Mouse (Mus musculus) limb, embryonic 15.5 days (tissue): ENCODE measurements around the gene Pxdn. TPM values are rescaled to one million over a fixed set of nuclear protein-coding genes. Genes with fewer than 3 reads are reported as not detected.
A peak's percentile ranks its signal among the peaks of the same experiment; 100 is the strongest.

Experiments
- ATAC-seq: fragments of 200-750 bp; cut with Nextera tagmentation; 2 replicates; pipeline ENCODE4 v1.8.0; 2017; ENCODE audit warnings: low read depth, moderate TSS enrichment; ENCODE audit not compliant: insufficient number of reproducible peaks, low FRiP score, low TSS enrichment
- H3K27ac ChIP-seq: fragments of 300-500 bp; sonication (generic); 2 replicates; pipeline ENCODE4 v1.5.1; 2015; ENCODE audit warnings: moderate library complexity, mild to moderate bottlenecking, inconsistent platforms
- H3K27me3 ChIP-seq: fragments of 300-500 bp; sonication (generic); 2 replicates; pipeline ENCODE4 v1.6.1; 2015; ENCODE audit warnings: inconsistent platforms
- H3K36me3 ChIP-seq: fragments of 300-500 bp; sonication (generic); 2 replicates; pipeline ENCODE4 v1.6.1; 2015; ENCODE audit warnings: inconsistent platforms
- H3K4me1 ChIP-seq: fragments of 300-500 bp; sonication (generic); 2 replicates; pipeline ENCODE4 v1.6.1; 2015; ENCODE audit warnings: inconsistent platforms
- H3K4me2 ChIP-seq: fragments of 300-500 bp; sonication (generic); 2 replicates; pipeline ENCODE4 v1.6.1; 2015; ENCODE audit warnings: mild to moderate bottlenecking, inconsistent platforms
- H3K4me3 ChIP-seq: fragments of 300-500 bp; sonication (generic); 2 replicates; pipeline ENCODE4 v1.5.1; 2015; ENCODE audit warnings: mild to moderate bottlenecking, inconsistent platforms
- H3K9ac ChIP-seq: fragments of 300-500 bp; sonication (generic); 2 replicates; pipeline ENCODE4 v1.6.1; 2015; ENCODE audit warnings: inconsistent platforms
- H3K9me3 ChIP-seq: fragments of 300-500 bp; sonication (generic); 2 replicates; pipeline ENCODE4 v1.6.1; 2016; ENCODE audit warnings: inconsistent platforms
- WGBS: fragments of 180-500 bp; shearing (Covaris S2); methylation state at CpG from one replicate; pipeline ENCODE4 v1.1.7; 2015; 5-methylcytosine and 5-hydroxymethylcytosine counted together
- polyA plus RNA-seq: library from polyadenylated mRNA; unstranded; fragments of >200 nt; fragmentation: Nextera tagmentation; extraction: Ambion mirVana; gene quantifications from 2 replicates; pipeline ENCODE4 v1.2.1, GENCODE M21; 2015

Gene Pxdn
- polyA plus RNA-seq, 1 experiment from 2014 or later: 110 TPM

GRCm38 (mm10) chr12:30029111-30029510 lies 91.7 kb downstream of the Pxdn start:
- Histone ChIP-seq H3K27ac (no peak overlapping the region), H3K27me3 (no peaks in the 10 kb centered on the region), H3K9me3 (no peaks in the 10 kb centered on the region), H3K4me3 (no peak overlapping the region), H3K4me2 (no peak overlapping the region), H3K4me1 (no peaks in the 10 kb centered on the region), H3K9ac (no peak overlapping the region), H3K36me3 (no peaks in the 10 kb centered on the region)
- 84% methylated on average over 1 of the region's 1 CpGs for WGBS
- no peak for ATAC-seq

GRCm38 (mm10) chr12:30030571-30030970 lies 93.2 kb downstream of the Pxdn start:
- H3K4me2 ChIP-seq: no peak overlapping the region
- H3K9me3 ChIP-seq: no peaks in the 10 kb centered on the region
- WGBS: 53% methylated on average over 5 of the region's 5 CpGs
- H3K4me3 ChIP-seq: no peak overlapping the region
- H3K9ac ChIP-seq: no peak overlapping the region
- H3K27ac ChIP-seq: no peak overlapping the region
- H3K36me3 ChIP-seq: no peaks in the 10 kb centered on the region
- ATAC-seq: no peak
- H3K4me1 ChIP-seq: no peaks in the 10 kb centered on the region
- no peaks in the 10 kb centered on the region for H3K27me3 ChIP-seq

GRCm38 (mm10) chr12:30034681-30035080 lies 97.3 kb downstream of the Pxdn start:
- Histone ChIP-seq H3K27me3 (no peaks in the 10 kb centered on the region), H3K4me1 (peaks cover 9% of the 10 kb centered on the region), H3K9ac (no peak overlapping the region), H3K27ac (no peak overlapping the region), H3K36me3 (no peaks in the 10 kb centered on the region), H3K4me2 (no peak overlapping the region), H3K4me3 (no peak overlapping the region), H3K9me3 (no peaks in the 10 kb centered on the region)
- ATAC-seq: no peak
- WGBS: 64% methylated on average over 5 of the region's 5 CpGs

GRCm38 (mm10) chr12:30035406-30035805 lies 98.0 kb downstream of the Pxdn start:
- ATAC-seq: no peak
- peaks cover 11% of the 10 kb centered on the region for H3K4me1 ChIP-seq
- no peaks in the 10 kb centered on the region for H3K27me3 ChIP-seq
- no peaks in the 10 kb centered on the region for H3K36me3 ChIP-seq
- H3K4me2 ChIP-seq: no peak overlapping the region
- no peak overlapping the region for H3K4me3 ChIP-seq
- H3K27ac ChIP-seq: no peak overlapping the region
- no peaks in the 10 kb centered on the region for H3K9me3 ChIP-seq
- WGBS: 37% methylated on average over 1 of the region's 1 CpGs
- no peak overlapping the region for H3K9ac ChIP-seq

- no peaks in the 10 kb centered on the region for H3K36me3 ChIP-seq
- H3K27me3 ChIP-seq: no peaks in the 10 kb centered on the region
- H3K4me3 ChIP-seq: no peak overlapping the region
- ATAC-seq: no peak
- H3K9ac ChIP-seq: no peak overlapping the region
- no peaks in the 10 kb centered on the region for H3K9me3 ChIP-seq
- H3K27ac ChIP-seq: no peak overlapping the region
- H3K4me1 ChIP-seq: peaks cover 11% of the 10 kb centered on the region
- H3K4me2 ChIP-seq: no peak overlapping the region
These were observed 98.6 kb downstream of the Pxdn start for GRCm38 (mm10) chr12:30035841-30036568.

- no peak for ATAC-seq
- Histone ChIP-seq H3K27ac (peak overlapping the region; percentile 54), H3K9ac (no peak overlapping the region), H3K4me1 (peaks cover 11% of the 10 kb centered on the region), H3K27me3 (no peaks in the 10 kb centered on the region), H3K9me3 (no peaks in the 10 kb centered on the region), H3K36me3 (no peaks in the 10 kb centered on the region), H3K4me3 (no peak overlapping the region), H3K4me2 (no peak overlapping the region)
- WGBS: 76% methylated on average over 4 of the region's 4 CpGs
These were observed 99.2 kb downstream of the Pxdn start for GRCm38 (mm10) chr12:30036569-30037055.

GRCm38 (mm10) chr12:30039565-30039964 lies 102.2 kb downstream of the Pxdn start:
- no peak overlapping the region for H3K4me3 ChIP-seq
- no peak for ATAC-seq

GRCm38 (mm10) chr12:30040150-30040549 lies 102.7 kb downstream of the Pxdn start:
- WGBS: 18% methylated on average over 4 of the region's 4 CpGs
- Histone ChIP-seq H3K27me3 (no peaks in the 10 kb centered on the region), H3K4me3 (no peak overlapping the region), H3K27ac (no peak overlapping the region), H3K9me3 (no peaks in the 10 kb centered on the region), H3K36me3 (no peaks in the 10 kb centered on the region), H3K4me2 (no peak overlapping the region), H3K4me1 (peaks cover 11% of the 10 kb centered on the region), H3K9ac (no peak overlapping the region)
- no peak for ATAC-seq

More at GRCm38 (mm10) chr12:30039565-30039964, 102.2 kb downstream of the Pxdn start:
- Histone ChIP-seq H3K27me3 (no peaks in the 10 kb centered on the region), H3K4me2 (no peak overlapping the region), H3K27ac (no peak overlapping the region), H3K9ac (no peak overlapping the region), H3K36me3 (no peaks in the 10 kb centered on the region), H3K9me3 (no peaks in the 10 kb centered on the region), H3K4me1 (peaks cover 11% of the 10 kb centered on the region)
- 35% methylated on average over 4 of the region's 4 CpGs for WGBS

GRCm38 (mm10) chr12:30048848-30049247 lies 111.4 kb downstream of the Pxdn start:
- Histone ChIP-seq H3K36me3 (no peaks in the 10 kb centered on the region), H3K4me3 (no peak overlapping the region), H3K27me3 (no peaks in the 10 kb centered on the region), H3K9me3 (no peaks in the 10 kb centered on the region), H3K27ac (no peak overlapping the region), H3K4me2 (no peak overlapping the region), H3K9ac (no peak overlapping the region), H3K4me1 (no peaks in the 10 kb centered on the region)
- no peak for ATAC-seq
- 88% methylated on average over 6 of the region's 6 CpGs for WGBS

GRCm38 (mm10) chr12:30049818-30050217 lies 112.4 kb downstream of the Pxdn start:
- Histone ChIP-seq H3K27ac (no peak overlapping the region), H3K9me3 (no peaks in the 10 kb centered on the region), H3K4me2 (no peak overlapping the region), H3K4me1 (no peaks in the 10 kb centered on the region), H3K4me3 (no peak overlapping the region), H3K27me3 (no peaks in the 10 kb centered on the region), H3K36me3 (no peaks in the 10 kb centered on the region), H3K9ac (no peak overlapping the region)
- WGBS: 81% methylated on average over 9 of the region's 9 CpGs
- ATAC-seq: no peak

GRCm38 (mm10) chr12:30050235-30050634 lies 112.8 kb downstream of the Pxdn start:
- Histone ChIP-seq H3K9ac (no peak overlapping the region), H3K27me3 (no peaks in the 10 kb centered on the region), H3K4me2 (no peak overlapping the region), H3K27ac (no peak overlapping the region), H3K4me1 (no peaks in the 10 kb centered on the region), H3K4me3 (no peak overlapping the region), H3K36me3 (no peaks in the 10 kb centered on the region), H3K9me3 (no peaks in the 10 kb centered on the region)
- ATAC-seq: no peak
- WGBS: 18% methylated on average over 4 of the region's 4 CpGs

- Histone ChIP-seq H3K4me3 (no peak overlapping the region), H3K27ac (no peak overlapping the region), H3K4me2 (no peak overlapping the region), H3K36me3 (no peaks in the 10 kb centered on the region), H3K4me1 (0 out of 2 replicates have a peak, but pooled peaks cover 6% of the 10 kb centered on the region), H3K27me3 (no peaks in the 10 kb centered on the region), H3K9ac (no peak overlapping the region), H3K9me3 (no peaks in the 10 kb centered on the region)
- no peak for ATAC-seq
- 76% methylated on average over 11 of the region's 11 CpGs for WGBS
These were observed 117.5 kb downstream of the Pxdn start for GRCm38 (mm10) chr12:30054761-30055540.
